Mouse (Mus musculus) erythroblast, adult 5-6 weeks (primary cell): Measurements from ENCODE around the gene Gramd1b. TPM values are rescaled to one million over a fixed set of nuclear protein-coding genes. Genes with fewer than 3 reads are reported as not detected.

Source experiments
- ATAC-seq: replicated peaks from 2 replicates; pipeline ENCODE4 v1.8.0; 2016; ENCODE audit warnings: moderate number of reproducible peaks, mild to moderate bottlenecking, moderate TSS enrichment, inconsistent platforms; ENCODE audit not compliant: poor library complexity, low FRiP score, severe bottlenecking
- total RNA-seq, 2 experiments: library from RNA; stranded (forward) in 1 of 2; stranded (reverse) in 1 of 2; fragments of 150-400 nt in 1 of 2; fragments of 200-764, 138-1000 nt in 1 of 2; gene quantifications; 2 replicates each; pipeline versions ENCODE4 v1.2.3 to v1.2.4; 2015 to 2017; ENCODE audit warnings: low replicate concordance in 2 of 2

Gramd1b gene
- total RNA-seq, 2 experiments from 2014 or later, result 5.5 to 22.1 TPM

GRCm38 (mm10) chr9:40245974-40246665 lies 285.1 kb downstream of the Gramd1b start:
- ATAC-seq, result no peak

GRCm38 (mm10) chr9:40245466-40245865 lies 285.7 kb downstream of the Gramd1b start:
- ATAC-seq, result no peak

Other genes starting within 250 kb of the Gramd1b start
- gene Gm21915, start 139.2 kb upstream of the Gramd1b start, total RNA-seq (2015; ENCODE audit: low replicate concordance), result not detected in 2 replicates
- gene Gm21915, start 139.2 kb upstream of the Gramd1b start, total RNA-seq (2017; ENCODE audit: low replicate concordance), result not detected in 2 replicates
- 0.84 TPM in 1 of 2 replicates, not detected in the other for gene Clmp, start 154.6 kb upstream of the Gramd1b start, total RNA-seq (2015; ENCODE audit: low replicate concordance)
- 0.26 TPM in 1 of 2 replicates, not detected in the other for gene Clmp, start 154.6 kb upstream of the Gramd1b start, total RNA-seq (2017; ENCODE audit: low replicate concordance)